Mouse (Mus musculus): Measurements from ENCODE around the gene Sfr1. TPM values are rescaled to one million over a fixed set of nuclear protein-coding genes. Genes with fewer than 3 reads are reported as not detected.
A peak's percentile ranks its signal among the peaks of the same experiment; 100 is the strongest.

The Sfr1 gene
- 209 and 240 TPM in 2 replicates for polyA plus RNA-seq (2015; fragmentation: Nextera tagmentation; extraction: Ambion mirVana)

GRCm38 (mm10) chr19:47731071-47731881, at the start of gene Sfr1:
Gene Sfr1 (plus strand): TSS chr19:47731682.
- H3K27me3 ChIP-seq (replicated peaks), result no peaks in the 10 kb centered on the region
- H3K4me2 ChIP-seq (replicated peaks), result peak within 1 kb of the TSS; percentile 76
- H3K4me3 ChIP-seq (replicated peaks), result peak within 1 kb of the TSS; percentile 59
- H3K9me3 ChIP-seq, result no peaks in the 10 kb centered on the region
- ATAC-seq, result peak; percentile 98
- H3K36me3 ChIP-seq, result peaks cover 22% of the 10 kb centered on the region
- under 1% methylated on average over 65 of the region's 72 CpGs for WGBS
- H3K27ac ChIP-seq, result peak within 1 kb of the TSS; percentile 93
- H3K9ac ChIP-seq, result peak within 1 kb of the TSS; percentile 76
- H3K4me1 ChIP-seq (replicated peaks), result no peaks in the 10 kb centered on the region

- Histone ChIP-seq H3K4me3 (replicated peaks) (no peak overlapping the region), H3K27me3 (replicated peaks) (no peaks in the 10 kb centered on the region), H3K4me1 (replicated peaks) (no peaks in the 10 kb centered on the region), H3K36me3 (no peaks in the 10 kb centered on the region), H3K9me3 (no peaks in the 10 kb centered on the region), H3K4me2 (replicated peaks) (no peak overlapping the region), H3K9ac (no peak overlapping the region), H3K27ac (no peak overlapping the region)
- 76% methylated on average over 7 of the region's 7 CpGs for WGBS
- ATAC-seq, result no peak
Measured at GRCm38 (mm10) chr19:47689592-47689991, 41.9 kb upstream of the Sfr1 start.

GRCm38 (mm10) chr19:47691994-47692393, 39.5 kb upstream of the Sfr1 start, which contains the start of gene Col17a1:
Gene Col17a1 (minus strand): TSS chr19:47692094.
- Histone ChIP-seq H3K9ac (no peak within 1 kb of the TSS), H3K36me3 (no peaks in the 10 kb centered on the region), H3K4me2 (replicated peaks) (no peak within 1 kb of the TSS), H3K4me1 (replicated peaks) (no peaks in the 10 kb centered on the region), H3K27ac (no peak within 1 kb of the TSS), H3K9me3 (no peaks in the 10 kb centered on the region), H3K4me3 (replicated peaks) (no peak within 1 kb of the TSS), H3K27me3 (replicated peaks) (no peaks in the 10 kb centered on the region)
- 63% methylated on average over 6 of the region's 6 CpGs for WGBS
- ATAC-seq, result no peak

- 85% methylated on average over 6 of the region's 6 CpGs for WGBS
- no peaks in the 10 kb centered on the region for H3K36me3 ChIP-seq
- H3K9me3 ChIP-seq, result no peaks in the 10 kb centered on the region
- H3K27me3 ChIP-seq (replicated peaks), result no peaks in the 10 kb centered on the region
- H3K9ac ChIP-seq, result no peak overlapping the region
- H3K27ac ChIP-seq, result no peak overlapping the region
- H3K4me3 ChIP-seq (replicated peaks), result no peak overlapping the region
- no peak overlapping the region for H3K4me2 ChIP-seq (replicated peaks)
- no peaks in the 10 kb centered on the region for H3K4me1 ChIP-seq (replicated peaks)
- no peak for ATAC-seq
Measured at GRCm38 (mm10) chr19:47695725-47696124, 35.8 kb upstream of the Sfr1 start.

- 91% methylated on average over 8 of the region's 8 CpGs for WGBS
- Histone ChIP-seq H3K4me1 (replicated peaks) (no peaks in the 10 kb centered on the region), H3K9me3 (no peaks in the 10 kb centered on the region), H3K27me3 (replicated peaks) (no peaks in the 10 kb centered on the region), H3K4me2 (replicated peaks) (no peak overlapping the region), H3K36me3 (no peaks in the 10 kb centered on the region), H3K4me3 (replicated peaks) (no peak overlapping the region), H3K27ac (no peak overlapping the region), H3K9ac (no peak overlapping the region)
- ATAC-seq, result no peak
Measured at GRCm38 (mm10) chr19:47696411-47696810, 35.1 kb upstream of the Sfr1 start.

- WGBS, result 92% methylated on average over 11 of the region's 11 CpGs
- Histone ChIP-seq H3K4me2 (replicated peaks) (no peak overlapping the region), H3K4me3 (replicated peaks) (no peak overlapping the region), H3K4me1 (replicated peaks) (no peaks in the 10 kb centered on the region), H3K27ac (no peak overlapping the region), H3K27me3 (replicated peaks) (no peaks in the 10 kb centered on the region), H3K9me3 (no peaks in the 10 kb centered on the region), H3K36me3 (no peaks in the 10 kb centered on the region), H3K9ac (no peak overlapping the region)
- ATAC-seq, result no peak
Measured at GRCm38 (mm10) chr19:47697067-47697466, 34.4 kb upstream of the Sfr1 start.

- Histone ChIP-seq H3K4me2 (replicated peaks) (no peak overlapping the region), H3K4me1 (replicated peaks) (no peaks in the 10 kb centered on the region), H3K27ac (no peak overlapping the region), H3K27me3 (replicated peaks) (no peaks in the 10 kb centered on the region), H3K36me3 (no peaks in the 10 kb centered on the region), H3K9ac (no peak overlapping the region), H3K4me3 (replicated peaks) (no peak overlapping the region), H3K9me3 (no peaks in the 10 kb centered on the region)
- WGBS, result 58% methylated on average over 9 of the region's 9 CpGs
- ATAC-seq, result no peak
Measured at GRCm38 (mm10) chr19:47698266-47698665, 33.2 kb upstream of the Sfr1 start.

- H3K4me2 ChIP-seq (replicated peaks), result 0 out of 2 replicates have a peak overlapping the region, but pooled peaks have one; percentile 3
- no peaks in the 10 kb centered on the region for H3K9me3 ChIP-seq
- H3K27ac ChIP-seq, result 0 out of 2 replicates have a peak overlapping the region, but pooled peaks have one; percentile 9
- no peaks in the 10 kb centered on the region for H3K36me3 ChIP-seq
- no peaks in the 10 kb centered on the region for H3K27me3 ChIP-seq (replicated peaks)
- no peaks in the 10 kb centered on the region for H3K4me1 ChIP-seq (replicated peaks)
- H3K9ac ChIP-seq, result no peak overlapping the region
- H3K4me3 ChIP-seq (replicated peaks), result no peak overlapping the region
- 23% methylated on average over 9 of the region's 9 CpGs for WGBS
- ATAC-seq, result peak; percentile 53
Measured at GRCm38 (mm10) chr19:47699743-47700142, 31.7 kb upstream of the Sfr1 start.

GRCm38 (mm10) chr19:47700509-47700908, 31.0 kb upstream of the Sfr1 start:
- Histone ChIP-seq H3K4me3 (replicated peaks) (no peak overlapping the region), H3K9me3 (no peaks in the 10 kb centered on the region), H3K27me3 (replicated peaks) (no peaks in the 10 kb centered on the region), H3K27ac (no peak overlapping the region), H3K4me2 (replicated peaks) (no peak overlapping the region), H3K36me3 (no peaks in the 10 kb centered on the region), H3K4me1 (replicated peaks) (0 out of 2 replicates have a peak, but pooled peaks cover 5% of the 10 kb centered on the region), H3K9ac (no peak overlapping the region)
- WGBS, result 84% methylated on average over 8 of the region's 8 CpGs
- ATAC-seq, result no peak

GRCm38 (mm10) chr19:47705080-47705771, 26.3 kb upstream of the Sfr1 start:
- Histone ChIP-seq H3K4me3 (replicated peaks) (no peak overlapping the region), H3K27me3 (replicated peaks) (no peaks in the 10 kb centered on the region), H3K36me3 (no peaks in the 10 kb centered on the region), H3K4me1 (replicated peaks) (0 out of 2 replicates have a peak, but pooled peaks cover 6% of the 10 kb centered on the region), H3K27ac (no peak overlapping the region), H3K9ac (no peak overlapping the region), H3K9me3 (no peaks in the 10 kb centered on the region), H3K4me2 (replicated peaks) (peak overlapping the region; percentile 38)
- WGBS, result 52% methylated on average over 13 of the region's 13 CpGs
- peak; percentile 86 for ATAC-seq

GRCm38 (mm10) chr19:47705772-47706309, 25.6 kb upstream of the Sfr1 start:
- Histone ChIP-seq H3K9ac (no peak overlapping the region), H3K4me2 (replicated peaks) (peak overlapping the region; percentile 38; the same call in 1 of the 2 replicates), H3K36me3 (no peaks in the 10 kb centered on the region), H3K4me3 (replicated peaks) (no peak overlapping the region), H3K4me1 (replicated peaks) (0 out of 2 replicates have a peak, but pooled peaks cover 6% of the 10 kb centered on the region), H3K9me3 (no peaks in the 10 kb centered on the region), H3K27me3 (replicated peaks) (no peaks in the 10 kb centered on the region), H3K27ac (no peak overlapping the region)
- WGBS, result 88% methylated on average over 8 of the region's 8 CpGs
- ATAC-seq, result no peak; the same call in 1 of the 2 replicates

- no peaks in the 10 kb centered on the region for H3K27me3 ChIP-seq (replicated peaks)
- no peaks in the 10 kb centered on the region for H3K9me3 ChIP-seq
- H3K36me3 ChIP-seq, result no peaks in the 10 kb centered on the region
- 0 out of 2 replicates have a peak, but pooled peaks cover 2% of the 10 kb centered on the region for H3K4me1 ChIP-seq (replicated peaks)
- no peak overlapping the region for H3K4me2 ChIP-seq (replicated peaks)
- WGBS, result 70% methylated on average over 4 of the region's 4 CpGs
- no peak overlapping the region for H3K4me3 ChIP-seq (replicated peaks)
- no peak for ATAC-seq
- no peak overlapping the region for H3K27ac ChIP-seq
- H3K9ac ChIP-seq, result no peak overlapping the region
Measured at GRCm38 (mm10) chr19:47710376-47710775, 21.1 kb upstream of the Sfr1 start.
